Mouse (Mus musculus) liver, embryonic 15.5 days (tissue): Measurements from ENCODE around the gene 6430571L13Rik. TPM values are rescaled to one million over a fixed set of nuclear protein-coding genes. Genes with fewer than 3 reads are reported as not detected.

Experiments
- ATAC-seq: fragments of 200-750 bp; cut with Nextera tagmentation; 2 replicates; pipeline ENCODE4 v1.8.0; 2017; ENCODE audit warnings: moderate number of reproducible peaks, mild to moderate bottlenecking, moderate library complexity; ENCODE audit not compliant: insufficient read depth
- H3K27ac ChIP-seq: fragments of 300-500 bp; sonication (generic); replicated peaks from 2 replicates; pipeline ENCODE4 v1.5.1; 2015; ENCODE audit warnings: mild to moderate bottlenecking, inconsistent platforms
- H3K27me3 ChIP-seq: fragments of 300-500 bp; sonication (generic); 2 replicates; pipeline ENCODE4 v1.6.1; 2015; ENCODE audit warnings: mild to moderate bottlenecking, inconsistent platforms
- H3K36me3 ChIP-seq: fragments of 300-500 bp; sonication (generic); replicated peaks from 2 replicates; pipeline ENCODE4 v1.6.1; 2015; ENCODE audit warnings: moderate library complexity, mild to moderate bottlenecking, inconsistent platforms
- H3K4me1 ChIP-seq: fragments of 300-500 bp; sonication (generic); replicated peaks from 2 replicates; pipeline ENCODE4 v1.6.1; 2015; ENCODE audit warnings: inconsistent platforms
- H3K4me2 ChIP-seq: fragments of 300-500 bp; sonication (generic); 2 replicates; pipeline ENCODE4 v1.6.1; 2015; ENCODE audit warnings: moderate library complexity, mild to moderate bottlenecking, inconsistent platforms
- H3K4me3 ChIP-seq: fragments of 300-500 bp; sonication (generic); replicated peaks from 2 replicates; pipeline ENCODE4 v1.5.1; 2015; ENCODE audit warnings: mild to moderate bottlenecking, inconsistent platforms
- H3K9ac ChIP-seq: fragments of 300-500 bp; sonication (generic); 2 replicates; pipeline ENCODE4 v1.6.1; 2015; ENCODE audit warnings: moderate library complexity, mild to moderate bottlenecking, inconsistent platforms
- H3K9me3 ChIP-seq: fragments of 300-500 bp; sonication (generic); replicated peaks from 2 replicates; pipeline ENCODE4 v1.6.1; 2016; ENCODE audit warnings: inconsistent platforms
- WGBS: fragments of 180-500 bp; shearing (Covaris S2); methylation state at CpG from one replicate; pipeline ENCODE4 v1.1.7; 2015; ENCODE audit warnings: mixed read lengths; ENCODE audit not compliant: insufficient replicate concordance; 5-methylcytosine and 5-hydroxymethylcytosine counted together
- polyA plus RNA-seq: library from polyadenylated mRNA; unstranded; fragments of >200 nt; fragmentation: Nextera tagmentation; extraction: Ambion mirVana; gene quantifications from 2 replicates; pipeline ENCODE4 v1.2.1, GENCODE M21; 2015

Gene 6430571L13Rik
- polyA plus RNA-seq, 1 experiment from 2014 or later = 0.12 TPM

GRCm38 (mm10) chr9:107340911-107341645 is 676 bp downstream of the 6430571L13Rik start:
- Histone ChIP-seq H3K27ac (no peak overlapping the region), H3K9me3 (no peaks in the 10 kb centered on the region), H3K36me3 (no peaks in the 10 kb centered on the region), H3K4me1 (peaks cover 30% of the 10 kb centered on the region), H3K4me3 (peak overlapping the region; percentile 59), H3K4me2 (peak overlapping the region; percentile 83), H3K27me3 (peaks cover 37% of the 10 kb centered on the region), H3K9ac (peak overlapping the region; percentile 54)
- 42% methylated on average over 12 of the region's 12 CpGs for WGBS
- ATAC-seq = no peak

DNA sequence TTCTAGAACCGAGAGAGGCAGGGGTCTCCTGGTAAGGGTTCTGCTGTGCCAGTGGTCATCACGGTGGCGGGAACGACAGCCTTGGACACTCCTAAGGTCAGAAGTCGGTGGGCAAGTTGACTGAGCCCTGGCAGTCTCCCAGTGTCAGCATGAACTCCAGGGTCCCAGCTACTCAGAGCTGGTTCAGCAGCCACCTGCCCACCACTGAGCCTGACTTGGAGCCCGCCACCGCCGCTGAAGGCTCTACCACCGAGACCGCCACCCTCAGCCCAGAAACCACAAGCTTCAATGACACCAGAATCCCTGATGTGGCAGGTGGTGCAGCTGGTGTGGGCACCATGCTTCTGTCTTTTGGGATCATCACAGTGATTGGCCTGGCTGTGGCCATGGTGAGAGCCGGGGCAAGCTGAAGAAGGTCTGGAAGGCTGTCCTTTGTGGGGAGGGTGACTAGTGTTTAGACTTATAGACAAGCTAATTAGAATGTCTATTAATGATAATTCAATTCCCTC is 1.9 kb downstream of the 6430571L13Rik start:
- no peak overlapping the region for H3K27ac ChIP-seq
- no peak overlapping the region for H3K4me2 ChIP-seq
- no peak overlapping the region for H3K4me3 ChIP-seq
- H3K27me3 ChIP-seq = peaks cover 37% of the 10 kb centered on the region
- no peaks in the 10 kb centered on the region for H3K9me3 ChIP-seq
- ATAC-seq = no peak
- no peak overlapping the region for H3K9ac ChIP-seq
- peaks cover 30% of the 10 kb centered on the region for H3K4me1 ChIP-seq
- no peaks in the 10 kb centered on the region for H3K36me3 ChIP-seq
- 71% methylated on average over 11 of the region's 11 CpGs for WGBS

DNA sequence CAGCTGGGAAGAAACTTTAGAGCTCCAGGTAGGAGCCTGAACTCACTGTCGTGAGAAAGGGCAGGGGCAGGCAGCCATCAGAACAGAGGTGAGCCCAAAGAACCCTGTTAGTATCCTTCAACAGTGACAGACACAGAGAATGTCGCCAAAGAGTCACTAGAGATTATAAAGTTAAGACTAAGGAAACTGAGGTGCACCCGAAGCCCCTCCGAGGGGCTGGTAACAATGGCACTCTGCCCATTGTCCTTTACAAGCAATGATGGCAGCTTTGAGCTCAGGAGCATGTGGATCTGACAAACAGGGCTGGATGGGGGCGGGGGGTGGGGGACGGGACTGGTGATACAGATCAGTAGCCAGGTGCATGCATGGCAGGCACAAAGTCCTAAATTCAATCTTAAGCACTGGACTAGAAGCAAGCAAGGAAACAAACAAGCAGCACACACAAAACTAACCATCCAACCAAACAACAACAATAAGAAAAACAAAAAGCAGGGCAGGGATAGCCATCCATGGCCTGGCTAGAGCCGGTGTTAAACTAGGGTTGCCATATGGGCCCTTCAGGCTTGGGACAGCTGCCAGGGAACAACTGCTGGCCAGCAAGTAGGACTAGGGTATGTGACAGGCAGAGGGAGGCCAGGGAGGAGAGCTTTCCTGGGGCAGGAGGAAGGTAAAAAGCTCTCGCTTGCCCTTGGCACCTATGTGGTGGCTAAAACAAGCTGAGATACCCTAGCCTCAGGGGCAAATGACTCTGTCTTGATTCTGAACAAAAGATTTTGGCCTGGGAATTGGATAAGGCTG is 2.9 kb downstream of the 6430571L13Rik start:
- H3K9ac ChIP-seq = no peak overlapping the region
- H3K27ac ChIP-seq = no peak overlapping the region
- peaks cover 20% of the 10 kb centered on the region for H3K4me1 ChIP-seq
- peaks cover 37% of the 10 kb centered on the region for H3K27me3 ChIP-seq
- no peaks in the 10 kb centered on the region for H3K9me3 ChIP-seq
- 58% methylated on average over 8 of the region's 8 CpGs for WGBS
- no peaks in the 10 kb centered on the region for H3K36me3 ChIP-seq
- no peak for ATAC-seq
- no peak overlapping the region for H3K4me3 ChIP-seq
- H3K4me2 ChIP-seq = no peak overlapping the region

DNA sequence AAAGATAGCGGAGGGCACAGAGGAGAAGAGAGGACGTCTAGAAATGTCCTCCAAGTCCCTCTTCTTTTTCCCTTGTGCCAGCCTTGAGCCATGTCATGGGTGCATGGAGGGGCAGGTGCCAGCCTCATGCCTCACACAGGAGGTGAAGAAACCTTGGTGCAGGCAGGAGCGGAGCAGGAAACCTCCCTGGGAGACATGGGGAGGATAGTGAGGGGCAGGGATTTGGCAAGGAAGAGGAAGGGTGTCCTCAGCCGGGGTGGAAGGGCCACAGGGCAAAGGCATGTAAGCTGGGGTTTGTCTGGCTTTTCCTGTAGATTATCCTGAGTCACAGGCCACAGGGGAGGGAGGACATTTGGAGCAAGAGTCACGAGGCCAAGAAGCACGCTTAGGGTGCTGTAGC is 3.6 kb downstream of the 6430571L13Rik start:
- Histone ChIP-seq H3K4me2 (no peak overlapping the region), H3K9me3 (no peaks in the 10 kb centered on the region), H3K4me1 (peaks cover 13% of the 10 kb centered on the region), H3K27ac (no peak overlapping the region), H3K9ac (no peak overlapping the region), H3K4me3 (no peak overlapping the region), H3K27me3 (peaks cover 37% of the 10 kb centered on the region), H3K36me3 (no peaks in the 10 kb centered on the region)
- 56% methylated on average over 6 of the region's 6 CpGs for WGBS
- ATAC-seq = no peak

DNA sequence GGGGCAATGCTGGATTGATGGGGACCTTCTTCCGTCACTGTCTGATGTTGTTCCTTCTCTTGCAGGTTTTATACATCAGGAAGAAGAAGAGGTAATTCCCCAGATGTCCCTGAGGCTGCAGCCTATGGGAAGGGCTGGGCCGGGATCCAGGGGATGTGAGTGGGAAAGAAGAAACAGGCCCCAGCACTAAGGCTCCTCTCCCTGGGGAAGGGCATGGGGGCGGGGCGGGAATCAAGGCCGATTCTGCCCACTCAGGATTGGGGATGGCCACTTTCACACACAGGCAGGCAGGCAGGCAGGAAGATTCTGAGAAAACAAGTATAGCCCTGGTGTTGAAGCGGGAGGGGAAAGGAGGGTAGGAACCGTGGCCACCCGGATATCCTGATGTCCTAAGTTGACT is 5.7 kb downstream of the 6430571L13Rik start:
- no peak overlapping the region for H3K4me3 ChIP-seq
- H3K4me2 ChIP-seq = no peak overlapping the region
- no peak overlapping the region for H3K27ac ChIP-seq
- ATAC-seq = no peak
- H3K27me3 ChIP-seq = peaks cover 26% of the 10 kb centered on the region
- WGBS = 65% methylated on average over 8 of the region's 8 CpGs
- H3K4me1 ChIP-seq = no peaks in the 10 kb centered on the region
- H3K36me3 ChIP-seq = no peaks in the 10 kb centered on the region
- H3K9ac ChIP-seq = no peak overlapping the region
- H3K9me3 ChIP-seq = no peaks in the 10 kb centered on the region

DNA sequence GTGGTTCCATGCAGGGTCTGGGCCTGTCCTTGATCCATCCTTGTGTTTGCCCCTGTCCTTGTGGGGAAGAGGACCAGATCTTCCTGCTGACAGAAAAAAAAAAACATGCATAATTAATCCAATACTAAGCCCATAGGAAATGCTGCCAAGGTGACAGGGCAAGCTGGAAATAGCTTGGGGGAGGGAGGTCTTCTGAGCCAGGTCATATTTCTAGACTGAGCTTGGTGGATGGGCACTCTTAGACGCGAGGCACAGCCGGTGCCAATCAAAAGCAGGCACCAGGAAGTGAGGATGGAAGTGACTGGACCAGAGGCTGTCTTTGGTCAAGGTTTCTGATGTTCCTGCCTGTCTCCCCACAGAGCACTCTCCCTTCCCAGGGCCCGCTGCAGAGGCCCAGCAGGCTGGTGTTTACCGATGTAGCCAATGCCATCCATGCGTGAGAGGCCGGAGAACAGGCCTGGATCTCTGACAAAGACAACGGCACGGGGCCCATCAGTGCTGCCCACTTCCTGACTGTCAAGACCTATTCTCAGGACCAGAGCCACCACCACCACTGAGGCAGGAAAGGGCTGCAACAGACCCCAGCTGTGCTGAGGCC is 7.3 kb downstream of the 6430571L13Rik start:
- WGBS = 44% methylated on average over 9 of the region's 9 CpGs

DNA sequence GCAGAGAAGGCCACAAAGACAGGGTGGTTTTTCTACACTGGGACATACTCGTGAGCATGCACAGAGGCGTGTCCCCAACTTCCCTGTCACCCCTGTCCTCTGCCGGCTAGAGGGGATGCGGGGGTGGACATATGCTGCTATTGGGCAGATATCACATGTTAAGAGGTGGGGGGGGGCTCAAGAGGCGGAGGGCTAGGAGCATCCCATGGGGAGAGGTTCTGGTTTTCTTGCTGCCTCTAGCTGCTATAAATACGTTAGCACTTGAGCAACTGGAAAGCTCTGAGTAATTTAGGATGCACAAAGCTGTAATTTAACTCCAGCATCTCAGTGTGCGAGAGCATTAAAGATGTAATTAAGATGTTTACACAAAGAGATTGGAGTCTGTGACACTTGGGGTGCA is 8.9 kb downstream of the 6430571L13Rik start:
- no peaks in the 10 kb centered on the region for H3K36me3 ChIP-seq
- H3K4me2 ChIP-seq = no peak overlapping the region
- ATAC-seq = no peak
- H3K27me3 ChIP-seq = peaks cover 26% of the 10 kb centered on the region
- no peaks in the 10 kb centered on the region for H3K4me1 ChIP-seq
- H3K9ac ChIP-seq = no peak overlapping the region
- no peak overlapping the region for H3K27ac ChIP-seq
- WGBS = 47% methylated on average over 7 of the region's 7 CpGs
- no peaks in the 10 kb centered on the region for H3K9me3 ChIP-seq
- no peak overlapping the region for H3K4me3 ChIP-seq

More for the DNA sequence above, 7.3 kb downstream of the 6430571L13Rik start:
- no peak for ATAC-seq
- Histone ChIP-seq H3K9ac (no peak overlapping the region), H3K4me2 (no peak overlapping the region), H3K27ac (no peak overlapping the region), H3K9me3 (no peaks in the 10 kb centered on the region), H3K27me3 (peaks cover 21% of the 10 kb centered on the region), H3K4me3 (no peak overlapping the region), H3K36me3 (no peaks in the 10 kb centered on the region), H3K4me1 (no peaks in the 10 kb centered on the region)

DNA sequence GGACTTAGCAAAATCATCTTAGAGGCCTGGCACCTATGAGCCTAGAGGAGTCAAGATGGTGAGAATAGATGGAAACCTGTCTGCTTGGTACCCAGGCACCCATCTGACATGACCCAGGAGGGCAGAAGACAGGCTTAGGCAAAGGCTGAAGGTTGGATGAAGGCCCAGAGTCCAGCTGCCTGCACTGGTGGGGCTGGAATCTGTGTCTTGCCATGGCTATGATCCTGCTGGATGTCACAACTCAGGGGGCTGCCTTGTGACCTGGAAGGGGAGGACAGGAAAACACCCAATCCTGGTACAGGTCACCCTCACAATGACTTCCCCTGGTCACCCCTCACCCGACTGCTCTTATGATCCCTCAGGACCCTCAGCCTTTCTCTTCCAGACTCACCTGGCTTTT is 14.4 kb downstream of the 6430571L13Rik start:
- Histone ChIP-seq H3K9me3 (no peaks in the 10 kb centered on the region), H3K9ac (no peak overlapping the region), H3K27me3 (peaks cover 61% of the 10 kb centered on the region), H3K36me3 (no peaks in the 10 kb centered on the region), H3K4me2 (no peak overlapping the region), H3K4me1 (no peaks in the 10 kb centered on the region), H3K27ac (no peak overlapping the region), H3K4me3 (no peak overlapping the region)
- ATAC-seq = no peak
- 24% methylated on average over 1 of the region's 1 CpGs for whole genome bisulfite sequencing

DNA sequence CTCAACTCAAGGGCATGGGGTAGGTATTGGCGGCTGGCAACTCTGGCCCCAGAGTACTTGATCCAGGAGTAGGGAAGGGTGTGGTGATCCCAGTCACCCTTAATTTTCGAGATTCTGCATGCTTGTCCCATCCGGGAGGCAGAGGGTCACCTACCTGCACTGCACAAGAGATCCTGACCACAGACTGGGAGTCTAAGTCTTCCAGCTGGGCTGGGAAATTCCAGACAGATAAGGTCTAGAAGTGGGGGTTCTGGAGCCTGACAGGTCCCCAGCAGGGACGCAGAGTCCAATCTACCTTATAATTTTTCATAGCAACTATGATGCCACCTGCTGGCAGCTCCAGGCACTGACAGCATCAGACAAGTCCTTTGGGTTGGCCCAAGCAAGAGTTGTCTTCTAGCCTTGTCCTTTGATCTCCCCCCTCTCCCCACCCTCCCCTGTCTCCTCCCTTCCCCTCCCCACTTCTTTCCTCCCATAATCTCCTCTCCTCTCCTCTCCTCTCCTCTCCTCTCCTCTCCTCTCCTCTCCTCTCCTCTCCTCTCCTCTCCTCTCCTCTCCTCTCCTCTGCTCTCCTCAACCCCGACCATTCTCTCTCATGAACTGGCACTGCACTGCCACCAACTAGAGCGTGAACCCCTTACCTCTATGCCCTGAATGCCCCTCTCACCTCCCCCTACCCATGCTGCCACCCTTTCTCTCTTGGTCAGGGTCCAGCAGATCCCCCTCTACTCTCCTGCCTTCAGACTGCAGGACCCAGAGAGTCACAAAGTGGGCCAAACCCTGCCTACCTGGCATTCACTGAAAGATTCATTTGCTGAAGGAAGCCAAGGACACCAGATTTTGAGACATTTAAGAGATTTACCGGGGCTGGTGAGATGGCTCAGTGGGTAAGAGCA is 15.7 kb downstream of the 6430571L13Rik start:
- H3K9me3 ChIP-seq = no peaks in the 10 kb centered on the region
- no peak overlapping the region for H3K4me2 ChIP-seq
- no peaks in the 10 kb centered on the region for H3K36me3 ChIP-seq
- WGBS = 42% methylated on average over 7 of the region's 7 CpGs
- H3K27me3 ChIP-seq = peaks cover 66% of the 10 kb centered on the region
- H3K4me3 ChIP-seq = no peak overlapping the region
- no peak overlapping the region for H3K27ac ChIP-seq
- H3K4me1 ChIP-seq = peaks cover 7% of the 10 kb centered on the region
- H3K9ac ChIP-seq = no peak overlapping the region
- ATAC-seq = no peak

- H3K27me3 ChIP-seq = peaks cover 62% of the 10 kb centered on the region
- no peaks in the 10 kb centered on the region for H3K36me3 ChIP-seq
- H3K9ac ChIP-seq = no peak overlapping the region
- no peak overlapping the region for H3K4me3 ChIP-seq
- no peaks in the 10 kb centered on the region for H3K9me3 ChIP-seq
- no peak overlapping the region for H3K4me2 ChIP-seq
- peaks cover 7% of the 10 kb centered on the region for H3K4me1 ChIP-seq
- no peak overlapping the region for H3K27ac ChIP-seq
- 0 out of 2 replicates have a peak, but pooled peaks have one; percentile 4 for ATAC-seq
- WGBS = 25% methylated on average over 5 of the region's 5 CpGs
These were observed 17.2 kb downstream of the 6430571L13Rik start for GRCm38 (mm10) chr9:107357651-107358050.
